Mouse (Mus musculus): Measurements from ENCODE around the gene Per1.
A peak's percentile ranks its signal among the peaks of the same experiment; 100 is the strongest.

The Per1 gene

GRCm38 (mm10) chr11:69064259-69065133, 30.5 kb upstream of the Per1 start:
- DNase-seq (ENCODE audit: low spot score in 2 of 2) = no peak

DNA sequence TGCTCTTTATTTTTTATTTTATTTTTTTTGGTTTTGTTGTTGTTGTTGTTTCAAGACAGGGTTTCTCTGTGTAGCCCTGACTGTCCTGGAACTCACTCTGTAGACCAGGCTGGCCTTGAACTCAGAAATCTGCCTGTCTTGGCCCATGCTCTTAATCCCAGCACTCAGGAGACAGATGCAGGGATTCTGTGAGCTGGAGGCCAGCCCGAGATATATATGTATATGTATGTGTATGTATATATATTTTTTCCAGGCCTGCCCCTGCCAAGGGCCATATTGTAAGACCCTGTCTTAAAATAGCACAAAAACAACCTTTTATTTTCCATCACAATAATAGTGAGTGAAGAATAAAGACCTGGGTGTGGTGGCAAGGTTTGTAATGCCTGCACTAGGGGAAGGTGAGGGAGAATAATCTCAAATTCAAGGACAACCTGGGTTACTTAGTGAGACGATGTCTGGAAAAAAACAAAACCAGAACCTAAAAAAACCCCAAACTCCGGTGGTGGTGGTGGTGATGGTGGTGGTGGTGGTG, 29.6 kb upstream of the Per1 start:
- no peak for DNase-seq (ENCODE audit: low spot score in 2 of 2)

- DNase-seq (ENCODE audit: low spot score in 2 of 2) = peak; percentile 55 to 60
Measured at GRCm38 (mm10) chr11:69066163-69066861, 28.7 kb upstream of the Per1 start.

DNA sequence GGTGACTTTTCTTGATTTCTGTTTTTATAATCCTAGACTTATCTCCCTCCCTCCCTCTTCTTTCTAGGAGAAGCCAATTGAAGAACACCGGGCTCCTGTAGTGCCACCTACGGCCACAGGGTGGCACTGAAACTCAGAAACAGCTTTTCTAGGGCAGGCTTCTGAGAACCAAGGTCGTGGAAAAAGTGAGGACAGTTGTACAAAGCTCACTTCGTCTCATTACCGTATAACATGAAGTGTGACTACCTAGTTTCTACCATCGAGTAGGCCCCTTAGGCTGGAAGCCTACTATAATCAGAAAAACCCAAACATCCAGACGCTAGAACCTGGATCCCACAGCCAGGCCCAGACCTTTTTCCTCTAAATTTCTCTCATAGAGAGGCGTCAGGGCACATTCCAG, 28.1 kb upstream of the Per1 start:
- peak; percentile 88 to 91 for DNase-seq (ENCODE audit: low spot score in 2 of 2)

- no peak for DNase-seq (ENCODE audit: low spot score in 2 of 2)
Measured at GRCm38 (mm10) chr11:69067601-69068000, 27.4 kb upstream of the Per1 start.

GRCm38 (mm10) chr11:69070093-69070492, 24.9 kb upstream of the Per1 start:
- DNase-seq (ENCODE audit: low spot score in 2 of 2) = no peak

GRCm38 (mm10) chr11:69070590-69071222, 24.3 kb upstream of the Per1 start, which contains the start of gene Tmem107:
Tmem107 (plus strand) TSS chr11:69070806.
- peak; percentile 92 to 96 for DNase-seq (ENCODE audit: low spot score in 2 of 2)

GRCm38 (mm10) chr11:69071262-69071661, 23.8 kb upstream of the Per1 start:
- DNase-seq (ENCODE audit: low spot score in 2 of 2) = no peak

- DNase-seq (ENCODE audit: low spot score in 2 of 2) = no peak
Measured at GRCm38 (mm10) chr11:69072234-69072633, 22.8 kb upstream of the Per1 start.

- no peak for DNase-seq (ENCODE audit: low spot score in 2 of 2)
Measured at GRCm38 (mm10) chr11:69072666-69073064, 22.4 kb upstream of the Per1 start.

DNA sequence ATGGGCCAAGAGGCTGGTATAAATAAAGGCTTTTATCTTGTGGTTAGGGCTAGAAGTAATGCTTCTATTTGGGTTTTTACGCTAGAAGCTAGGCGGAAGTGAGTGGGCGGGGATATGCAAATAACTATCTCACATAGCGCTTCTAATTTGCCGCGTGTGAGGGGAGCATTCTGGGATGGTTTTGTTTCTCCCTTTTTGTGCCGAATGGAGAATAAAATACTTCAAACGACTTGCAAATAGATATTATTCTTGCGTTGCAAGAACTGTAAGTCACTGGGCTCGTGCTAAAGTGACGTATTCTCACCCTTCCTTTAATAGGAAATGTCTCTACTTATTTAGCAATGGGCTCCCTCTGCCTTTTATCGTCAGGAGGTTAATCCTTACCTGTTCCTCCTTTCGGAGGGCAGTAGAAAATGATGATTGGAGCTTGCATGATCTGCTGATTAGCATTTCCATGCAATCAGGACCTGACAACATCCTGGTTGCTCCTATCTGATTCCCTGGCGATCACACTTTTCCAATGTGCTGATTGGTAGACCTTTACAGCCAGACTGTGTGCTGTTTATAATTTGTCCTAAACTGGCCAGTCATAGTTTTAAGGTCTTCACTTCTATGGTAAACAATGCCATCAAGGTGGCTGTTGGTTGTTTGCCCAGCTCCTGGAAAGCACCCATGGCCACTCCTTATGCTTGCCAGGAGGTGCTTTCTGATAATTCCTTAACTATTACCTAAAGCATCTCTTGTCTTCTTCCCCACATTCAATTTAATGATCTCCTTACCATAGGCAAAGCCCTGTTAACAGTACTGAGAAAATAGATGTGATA, 21.7 kb upstream of the Per1 start:
- peak; percentile 76 to 89 for DNase-seq (ENCODE audit: low spot score in 2 of 2)

DNA sequence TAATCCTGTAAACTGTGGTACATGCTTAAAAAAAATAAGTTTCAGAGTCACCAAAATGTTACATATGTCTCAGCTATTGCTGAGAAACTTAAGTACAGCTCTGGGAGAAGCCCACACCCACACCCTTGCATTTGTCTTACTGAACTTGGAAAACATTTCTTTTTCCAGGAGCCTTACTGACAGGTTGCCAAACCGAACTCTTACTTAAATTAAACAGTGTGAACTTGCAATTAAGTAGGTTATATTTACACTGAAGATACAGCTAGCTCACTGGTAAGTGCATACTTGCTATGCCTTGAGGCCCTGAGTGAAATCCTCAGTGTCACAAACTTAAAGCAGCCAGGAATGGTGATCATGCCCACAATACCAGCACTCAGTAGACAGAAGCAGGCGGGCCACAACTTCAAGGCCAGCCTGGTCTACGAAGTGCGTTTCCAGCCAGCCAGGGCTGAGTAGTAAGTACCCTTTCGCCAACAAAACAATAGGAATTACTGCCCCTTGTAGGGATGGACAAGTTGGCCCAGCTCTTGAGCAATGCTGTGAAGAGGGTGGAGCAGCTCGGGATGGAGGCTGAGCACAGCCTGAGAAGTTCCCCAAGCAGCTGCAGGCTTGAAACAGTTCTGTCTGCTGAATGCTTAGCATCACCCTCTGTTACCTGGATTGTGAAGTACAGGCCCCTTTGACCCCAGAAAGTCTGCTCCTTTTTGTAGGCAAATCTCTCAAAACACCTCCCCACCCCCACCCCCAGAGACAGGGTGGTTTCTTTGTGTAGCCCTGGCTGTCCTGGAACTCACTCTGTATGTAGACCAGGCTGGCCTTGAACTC, 20.9 kb upstream of the Per1 start:
- DNase-seq (ENCODE audit: low spot score in 2 of 2) = no peak

DNA sequence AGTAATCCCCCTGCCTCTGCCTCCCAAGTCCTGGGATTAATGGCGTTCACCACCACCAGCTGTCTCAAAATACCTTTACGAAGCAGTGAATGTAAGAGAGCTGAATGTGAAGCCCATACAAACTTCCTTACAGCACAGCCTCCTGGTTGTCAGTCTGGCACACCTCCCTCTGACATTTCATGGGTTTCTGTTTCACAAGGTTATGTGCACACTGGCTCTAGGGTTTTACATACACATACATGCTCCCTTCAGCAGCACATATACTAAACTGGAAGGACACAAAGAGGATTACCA, 20.3 kb upstream of the Per1 start:
- DNase-seq (ENCODE audit: low spot score in 2 of 2) = no peak

DNA sequence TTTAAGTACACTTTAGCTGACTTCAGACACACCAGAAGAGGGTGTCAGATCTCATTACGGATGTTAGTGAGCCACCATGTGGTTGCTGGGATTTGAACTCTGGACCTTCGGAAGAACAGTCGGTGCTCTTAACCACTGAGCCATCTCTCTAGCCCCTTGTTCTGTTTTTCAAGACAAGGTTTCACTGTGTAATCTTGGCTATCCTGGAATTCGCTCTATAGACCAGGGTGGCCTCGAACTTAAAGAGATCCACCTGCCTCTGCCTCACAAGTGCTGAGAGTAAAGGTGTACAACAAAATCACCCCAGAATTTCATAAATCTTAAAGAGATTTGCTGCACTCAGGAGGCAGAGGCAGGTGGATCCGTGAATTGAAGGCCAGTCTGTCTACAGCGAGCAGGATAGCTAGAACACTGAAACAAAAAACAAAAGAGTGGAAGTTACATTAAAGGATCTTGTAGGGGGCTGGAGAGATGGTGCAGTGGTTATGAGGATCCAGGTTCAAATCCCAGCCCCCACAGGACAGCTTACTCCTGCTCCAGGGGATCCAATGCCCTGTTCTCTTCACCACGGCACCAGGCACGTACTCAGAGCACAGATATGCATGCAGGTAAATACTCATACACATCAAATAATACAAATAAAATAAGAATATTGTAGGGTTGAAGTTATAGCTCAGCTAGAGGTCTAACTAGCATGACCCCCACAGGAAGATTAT, 19.1 kb upstream of the Per1 start:
- no peak for DNase-seq (ENCODE audit: low spot score in 2 of 2)

GRCm38 (mm10) chr11:69076572-69076971, 18.4 kb upstream of the Per1 start:
- no peak for DNase-seq (ENCODE audit: low spot score in 2 of 2)

- no peak for DNase-seq (ENCODE audit: low spot score in 2 of 2)
Measured at GRCm38 (mm10) chr11:69077316-69077715, 17.7 kb upstream of the Per1 start.

DNA sequence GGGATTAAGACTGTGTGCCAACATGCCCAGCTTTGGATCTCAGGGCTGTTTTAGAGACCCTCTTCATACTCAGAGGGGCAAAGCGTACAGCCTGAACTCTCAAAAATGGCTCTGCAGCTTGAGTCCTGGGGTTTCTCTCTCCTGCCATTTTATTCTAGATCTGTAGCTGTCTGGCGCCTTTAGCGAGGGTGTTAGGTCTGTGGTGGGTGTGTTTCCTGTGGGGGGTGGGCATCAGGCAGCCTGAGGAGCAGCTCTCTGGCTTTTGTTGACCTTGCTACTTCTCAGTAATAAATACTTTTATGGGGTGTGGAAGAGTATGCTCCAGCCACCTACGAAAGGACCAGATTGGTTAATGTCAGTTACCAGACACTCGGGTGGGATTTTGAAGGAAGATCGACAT, 17.0 kb upstream of the Per1 start:
- no peak for DNase-seq (ENCODE audit: low spot score in 2 of 2)

- peak in 1 of 2 experiments; percentile 45 for DNase-seq (ENCODE audit: low spot score in 2 of 2)
Measured at GRCm38 (mm10) chr11:69078805-69079438, 16.1 kb upstream of the Per1 start.

GRCm38 (mm10) chr11:69080102-69080854, 14.7 kb upstream of the Per1 start:
- DNase-seq (ENCODE audit: low spot score in 2 of 2) = no peak

All from spleen, postnatal 10 days (tissue).